Mouse (Mus musculus): ENCODE data around the gene Hist2h3c1. TPM values are rescaled to one million over a fixed set of nuclear protein-coding genes. Genes with fewer than 3 reads are reported as not detected.
A peak's percentile ranks its signal among the peaks of the same experiment; 100 is the strongest.
"Not testable (repeated sequence)": the region's sequence is repeated elsewhere in the genome, so short reads cannot be mapped to it uniquely, and the experiment has no call there.

Hist2h3c1 gene
- not detected for total RNA-seq (2021)

GRCm38 (mm10) chr3:96246427-96246856 is at the start of gene Hist2h3c1:
Hist2h3c1 (plus strand) TSS chr3:96246685.
- DNase-seq (ENCODE audit: low spot score in 2 of 2); intact Hi-C loops (cut with DNase I): not testable (repeated sequence)

GRCm38 (mm10) chr3:96197129-96197749 is 49.2 kb upstream of the Hist2h3c1 start:
- DNase-seq (ENCODE audit: low spot score in 2 of 2), result peak; percentile 91 to 92
- intact Hi-C loops (cut with DNase I), result no loop called here

DNA sequence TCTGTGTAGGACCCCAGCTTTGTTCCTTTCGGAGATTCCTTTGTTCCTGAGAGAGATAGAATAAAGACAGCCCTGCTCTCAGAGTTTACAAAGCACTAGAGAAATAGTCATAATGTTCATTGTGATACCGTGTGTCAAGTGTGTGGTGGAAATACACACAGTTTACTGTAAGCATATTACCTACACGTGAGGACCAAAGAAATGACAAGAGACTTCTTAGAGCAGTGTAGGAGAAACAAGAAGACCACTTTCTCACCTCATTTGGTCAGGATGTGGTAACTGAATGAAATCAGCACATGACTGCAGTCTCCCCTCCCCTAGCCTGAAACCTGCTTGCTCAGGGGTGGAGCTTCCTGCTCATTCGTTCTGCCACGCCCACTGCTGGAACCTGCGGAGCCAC is 48.3 kb upstream of the Hist2h3c1 start:
- intact Hi-C loops (cut with DNase I), result no loop called here
- DNase-seq (ENCODE audit: low spot score in 2 of 2), result no peak

DNA sequence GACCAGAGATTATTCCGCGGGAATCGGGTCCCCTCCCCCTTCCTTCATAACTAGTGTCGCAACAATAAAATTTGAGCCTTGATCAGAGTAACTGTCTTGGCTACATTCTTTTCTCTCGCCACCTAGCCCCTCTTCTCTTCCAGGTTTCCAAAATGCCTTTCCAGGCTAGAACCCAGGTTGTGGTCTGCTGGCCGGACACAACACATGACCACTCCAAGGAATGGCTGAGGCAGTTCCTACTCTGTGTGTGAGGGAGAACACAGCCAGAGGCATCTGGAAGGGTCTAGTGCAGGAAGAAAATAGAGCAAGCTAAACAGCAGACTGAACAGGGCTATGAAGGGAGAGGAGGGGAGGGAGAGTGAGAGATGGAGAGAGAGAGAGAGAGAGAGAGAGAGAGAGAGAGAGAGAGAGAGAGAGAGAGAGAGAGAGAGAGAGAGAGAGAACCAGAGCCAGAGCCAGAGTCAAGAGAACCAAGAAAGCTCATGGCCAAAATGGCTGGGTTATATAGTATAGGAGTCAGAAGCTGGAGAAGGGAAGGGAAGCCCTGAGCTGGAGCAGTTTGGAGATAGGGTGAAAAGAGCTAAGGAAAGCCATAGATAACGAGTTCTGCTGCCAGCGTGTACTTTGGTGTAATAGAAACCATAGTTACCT is 47.8 kb upstream of the Hist2h3c1 start:
- intact Hi-C loops (cut with DNase I), result not testable (repeated sequence)

GRCm38 (mm10) chr3:96199731-96200130 is 46.8 kb upstream of the Hist2h3c1 start:
- DNase-seq (ENCODE audit: low spot score in 2 of 2), result no peak
- intact Hi-C loops (cut with DNase I), result no loop called here

More for the DNA sequence above, 47.8 kb upstream of the Hist2h3c1 start:
- DNase-seq (ENCODE audit: low spot score in 2 of 2), result not testable (repeated sequence)

DNA sequence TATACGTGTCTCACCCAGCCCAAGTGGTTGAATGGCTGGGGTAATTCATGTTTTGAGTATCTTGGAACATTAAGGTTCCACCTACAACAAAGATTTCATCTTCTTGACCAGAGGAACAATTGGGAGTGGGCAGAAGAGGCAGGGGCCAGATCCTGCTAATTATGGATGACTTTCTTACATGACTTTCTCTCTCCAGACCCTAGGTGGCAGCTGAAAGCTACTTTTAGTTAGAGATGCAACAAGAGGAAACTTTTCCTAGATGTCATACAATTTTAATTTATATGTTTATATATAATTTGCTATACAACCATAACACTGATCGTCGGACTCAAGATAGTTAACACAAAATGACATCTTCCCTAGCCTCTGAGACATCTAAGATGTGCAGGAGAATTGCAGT is 38.7 kb upstream of the Hist2h3c1 start:
- intact Hi-C loops (cut with DNase I), result no loop called here
- DNase-seq (ENCODE audit: low spot score in 2 of 2), result no peak

DNA sequence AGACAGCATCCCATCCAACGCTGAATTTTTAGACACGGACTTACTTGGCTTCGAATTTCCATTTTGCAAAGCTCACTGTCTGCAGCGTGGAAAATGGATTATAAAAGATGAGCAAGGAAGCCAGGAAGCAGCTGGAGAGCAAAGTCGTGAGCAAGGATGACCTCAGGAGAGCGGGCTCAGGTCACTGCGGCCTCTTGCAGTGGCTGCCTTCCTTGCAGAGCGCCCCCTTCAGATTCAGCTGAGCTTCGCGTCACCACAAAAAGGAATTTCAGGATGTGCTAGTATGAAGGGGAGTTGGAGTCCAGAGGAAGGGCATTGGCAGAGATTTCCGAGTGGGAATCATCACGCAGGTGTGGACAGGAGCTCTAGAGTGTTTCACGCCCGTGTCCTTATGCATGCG is 37.2 kb upstream of the Hist2h3c1 start:
- intact Hi-C loops (cut with DNase I), result no loop called here
- DNase-seq (ENCODE audit: low spot score in 2 of 2), result no peak

GRCm38 (mm10) chr3:96219191-96219641 is 27.3 kb upstream of the Hist2h3c1 start:
- peak; percentile 23 to 32 for DNase-seq (ENCODE audit: low spot score in 2 of 2)
- intact Hi-C loops (cut with DNase I), result loop anchor here (5.0 kb wide), 1 partner anchor 152 kb away; no protein-coding TSS in a partner anchor

- intact Hi-C loops (cut with DNase I), result loop anchor here (2.0 to 5.0 kb wide), 3 partner anchors 25 to 152 kb away; partner anchors contain the start of genes Hist2h2aa1 and Hist2h4
- DNase-seq (ENCODE audit: low spot score in 2 of 2), result peak; percentile 84 to 86
These were observed 26.8 kb upstream of the Hist2h3c1 start, which contains the start of the genes Bola1 and Hist2h2ab for GRCm38 (mm10) chr3:96219661-96220130. Bola1 (minus strand) TSS chr3:96219709. Hist2h2ab (plus strand) TSS chr3:96219865.

DNA sequence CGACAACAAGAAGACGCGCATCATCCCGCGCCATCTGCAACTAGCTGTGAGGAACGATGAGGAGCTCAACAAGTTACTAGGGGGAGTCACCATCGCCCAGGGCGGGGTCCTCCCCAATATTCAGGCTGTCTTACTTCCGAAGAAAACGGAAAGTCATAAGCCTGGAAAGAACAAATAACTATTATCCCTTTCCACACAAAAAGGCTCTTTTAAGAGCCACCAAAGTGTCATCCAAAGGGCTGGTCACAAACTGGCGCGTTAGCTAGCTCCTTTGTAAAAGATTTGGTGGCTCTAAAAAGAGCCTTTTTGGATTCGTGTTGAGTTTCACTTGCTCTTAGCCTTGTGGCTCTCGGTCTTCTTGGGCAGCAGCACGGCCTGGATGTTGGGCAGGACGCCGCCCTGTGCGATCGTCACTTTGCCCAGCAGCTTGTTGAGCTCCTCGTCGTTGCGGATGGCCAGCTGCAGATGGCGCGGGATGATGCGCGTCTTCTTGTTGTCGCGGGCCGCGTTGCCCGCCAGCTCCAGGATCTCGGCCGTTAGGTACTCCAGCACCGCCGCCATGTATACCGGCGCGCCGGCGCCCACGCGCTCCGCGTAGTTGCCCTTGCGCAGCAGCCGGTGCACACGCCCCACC is 26.2 kb upstream of the Hist2h3c1 start:
- intact Hi-C loops (cut with DNase I), result loop anchor here (2.0 kb wide), 2 partner anchors 25 to 43 kb away; partner anchors contain the start of genes Hist2h2aa1 and Hist2h4
- not testable (repeated sequence) for DNase-seq (ENCODE audit: low spot score in 2 of 2)

- peak; percentile 83 to 87 for DNase-seq (ENCODE audit: low spot score in 2 of 2)
- intact Hi-C loops (cut with DNase I), result loop anchor here (2.0 kb wide), 2 partner anchors 24 to 42 kb away; partner anchors contain the start of genes Hist2h2aa1 and Hist2h4
These were observed 25.5 kb upstream of the Hist2h3c1 start, which contains the start of the genes Hist2h2ac and Hist2h2be for GRCm38 (mm10) chr3:96220765-96221639. Hist2h2ac (minus strand) TSS chr3:96220880. Hist2h2be (plus strand) TSS chr3:96221119.

GRCm38 (mm10) chr3:96221640-96222038 is 24.8 kb upstream of the Hist2h3c1 start:
- DNase-seq (ENCODE audit: low spot score in 2 of 2), result no peak
- intact Hi-C loops (cut with DNase I), result loop anchor here (2.0 kb wide), 2 partner anchors 23 to 41 kb away; partner anchors contain the start of genes Hist2h2aa1 and Hist2h4

DNA sequence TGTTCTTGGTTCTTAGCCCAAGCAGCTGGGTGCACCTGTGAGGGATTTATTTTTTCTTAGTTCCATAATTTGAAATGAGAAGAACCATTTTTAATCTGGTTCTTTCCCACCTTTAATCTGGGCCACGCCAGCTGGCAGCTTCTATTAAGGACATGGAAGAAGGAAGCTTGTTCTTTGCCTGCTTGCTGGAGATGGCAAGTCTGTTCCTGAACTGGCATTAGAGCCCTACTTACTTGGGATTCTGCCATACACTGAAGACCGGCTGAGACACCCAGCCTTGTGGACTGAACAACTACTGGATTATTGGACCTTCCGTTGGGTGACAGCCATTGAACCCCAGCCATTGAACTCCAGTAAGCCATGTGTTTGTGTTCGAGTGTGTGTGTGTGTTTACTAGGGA is 23.7 kb upstream of the Hist2h3c1 start:
- no peak for DNase-seq (ENCODE audit: low spot score in 2 of 2)
- intact Hi-C loops (cut with DNase I), result no loop called here

DNA sequence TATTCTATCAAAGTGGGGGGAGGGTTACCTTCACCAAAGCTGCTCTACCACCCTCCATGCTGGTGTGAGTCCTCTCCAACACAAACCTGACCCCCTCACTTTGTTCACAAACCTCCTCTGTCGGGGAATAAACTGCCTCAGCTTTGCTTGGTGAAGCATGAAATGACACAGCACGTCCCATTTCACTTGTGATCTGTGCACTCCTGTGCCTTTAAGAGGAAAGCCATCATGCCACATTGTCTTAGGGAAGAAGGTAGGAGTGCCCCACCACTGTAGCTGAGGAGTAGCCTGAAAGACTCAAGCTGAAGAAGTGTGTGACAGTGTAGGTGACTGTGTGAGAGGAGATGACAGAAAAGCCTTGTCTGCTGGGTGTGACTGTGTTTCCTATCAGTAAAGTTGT is 21.1 kb upstream of the Hist2h3c1 start:
- DNase-seq (ENCODE audit: low spot score in 2 of 2), result no peak
- intact Hi-C loops (cut with DNase I), result no loop called here

DNA sequence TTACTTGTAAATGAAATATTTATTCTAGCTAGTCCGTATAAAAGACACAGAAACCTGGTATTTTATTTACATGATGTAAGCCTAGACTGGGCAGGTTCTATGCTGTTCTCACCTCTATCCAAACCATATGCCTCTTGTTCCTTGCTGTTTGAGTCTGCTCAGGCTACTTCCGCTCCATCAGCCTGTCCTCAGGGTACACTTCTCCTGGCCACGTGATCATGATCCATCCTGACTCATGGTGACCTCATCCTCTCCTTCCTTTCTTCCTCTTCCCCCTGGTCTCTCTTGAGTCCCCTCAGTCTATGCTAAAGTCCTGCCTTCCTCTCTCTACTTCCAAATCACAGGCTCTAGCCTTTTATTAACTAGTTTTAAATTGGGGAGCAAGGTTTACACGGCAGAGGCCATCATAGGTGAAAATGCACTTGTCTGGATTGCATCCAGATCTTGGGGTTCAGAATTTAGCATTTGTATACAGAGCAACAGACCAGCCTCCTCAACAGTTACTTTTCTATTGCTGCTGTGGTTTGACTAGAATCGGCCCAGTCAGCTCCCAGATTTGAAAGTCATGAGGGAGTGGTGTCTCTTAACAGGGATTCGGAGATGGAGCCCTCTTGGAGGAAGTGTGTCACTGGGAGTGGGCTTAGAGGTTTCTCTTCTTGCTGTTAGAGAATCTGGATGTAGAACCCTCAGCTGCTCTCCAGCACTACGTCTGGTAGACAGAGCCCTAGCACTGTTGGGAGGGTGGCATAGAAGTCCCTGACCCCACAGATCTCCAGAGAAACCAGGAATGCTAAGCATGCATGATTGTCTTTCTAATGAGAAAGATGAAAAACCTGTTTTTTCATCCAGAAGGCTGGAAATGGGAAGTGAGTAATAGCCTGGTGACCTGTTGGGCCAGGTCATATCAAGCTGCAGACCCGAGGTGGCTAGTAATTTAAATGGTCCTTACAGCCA is 19.5 kb upstream of the Hist2h3c1 start:
- intact Hi-C loops (cut with DNase I), result no loop called here
- DNase-seq (ENCODE audit: low spot score in 2 of 2), result no peak

GRCm38 (mm10) chr3:96228828-96229227 is 17.7 kb upstream of the Hist2h3c1 start:
- DNase-seq (ENCODE audit: low spot score in 2 of 2), result no peak
- intact Hi-C loops (cut with DNase I), result no loop called here

DNA sequence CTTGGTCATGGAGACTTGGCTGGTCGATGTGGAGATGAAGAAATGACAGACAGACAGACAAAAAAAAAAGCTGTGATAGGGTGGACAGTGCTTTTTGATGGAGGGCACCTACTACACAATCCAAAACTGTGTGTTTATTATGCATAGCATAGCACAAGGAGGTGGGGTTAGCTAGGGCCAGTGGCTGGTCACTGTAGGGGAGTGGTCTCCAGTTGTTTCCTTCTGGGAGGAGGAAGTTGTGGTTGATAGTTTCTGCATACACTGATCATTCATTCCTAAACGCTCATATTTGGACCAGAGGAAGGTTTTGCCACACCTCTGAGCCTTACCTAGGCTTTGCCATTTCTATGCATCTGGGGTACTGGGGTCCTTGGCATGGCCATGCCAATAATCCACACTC is 16.1 kb upstream of the Hist2h3c1 start:
- no peak for DNase-seq (ENCODE audit: low spot score in 2 of 2)
- intact Hi-C loops (cut with DNase I), result no loop called here
